Mouse (Mus musculus) ovary, postnatal 14 days (tissue): Measurements from ENCODE around the gene Tom1l2.

Source experiments
- DNase-seq: peaks from one replicate; pipeline ENCODE4 v3.0.0; 2022; ENCODE audit warnings: low spot score

Gene Tom1l2

GRCm38 (mm10) chr11:60231326-60231725 is 121.4 kb downstream of the Tom1l2 start:
- DNase-seq = no peak

GRCm38 (mm10) chr11:60230512-60230911 is 122.2 kb downstream of the Tom1l2 start:
- no peak for DNase-seq

GRCm38 (mm10) chr11:60229821-60230220 is 122.9 kb downstream of the Tom1l2 start:
- DNase-seq = no peak

GRCm38 (mm10) chr11:60228525-60228924 is 124.2 kb downstream of the Tom1l2 start:
- no peak for DNase-seq

- DNase-seq = no peak
Observed at GRCm38 (mm10) chr11:60225874-60226273, 126.8 kb downstream of the Tom1l2 start.

GRCm38 (mm10) chr11:60224676-60225075 is 128.0 kb downstream of the Tom1l2 start:
- DNase-seq = no peak

GRCm38 (mm10) chr11:60222469-60223236 is 130.1 kb downstream of the Tom1l2 start, which contains the start of gene Srebf1:
Srebf1 (minus strand) TSS chr11:60222581.
- DNase-seq = peak; percentile 75

GRCm38 (mm10) chr11:60222085-60222468 is 130.6 kb downstream of the Tom1l2 start:
- DNase-seq = no peak

- DNase-seq = no peak
Observed at GRCm38 (mm10) chr11:60221425-60221824, 131.3 kb downstream of the Tom1l2 start.

- DNase-seq = peak; percentile 87
Observed at GRCm38 (mm10) chr11:60220291-60220804, 132.4 kb downstream of the Tom1l2 start.

- no peak for DNase-seq
Observed at GRCm38 (mm10) chr11:60219609-60220008, 133.1 kb downstream of the Tom1l2 start.

GRCm38 (mm10) chr11:60217467-60217866 is 135.2 kb downstream of the Tom1l2 start:
- no peak for DNase-seq

- no peak for DNase-seq
Observed at GRCm38 (mm10) chr11:60216671-60217070, 136.0 kb downstream of the Tom1l2 start.

GRCm38 (mm10) chr11:60213266-60213665 is 139.4 kb downstream of the Tom1l2 start:
- DNase-seq = no peak

- no peak for DNase-seq
Observed at GRCm38 (mm10) chr11:60211761-60212160, 140.9 kb downstream of the Tom1l2 start.

- no peak for DNase-seq
Observed at GRCm38 (mm10) chr11:60211152-60211551, 141.6 kb downstream of the Tom1l2 start.

GRCm38 (mm10) chr11:60210305-60210724 is 142.4 kb downstream of the Tom1l2 start:
- DNase-seq = peak; percentile 93

GRCm38 (mm10) chr11:60209933-60210249 is 142.8 kb downstream of the Tom1l2 start:
- no peak for DNase-seq

GRCm38 (mm10) chr11:60209217-60209932 is 143.3 kb downstream of the Tom1l2 start:
- peak; percentile 64 for DNase-seq

- DNase-seq = no peak
Observed at GRCm38 (mm10) chr11:60208712-60209111, 144.0 kb downstream of the Tom1l2 start.

GRCm38 (mm10) chr11:60208201-60208600 is 144.5 kb downstream of the Tom1l2 start:
- DNase-seq = no peak

- DNase-seq = no peak
Observed at GRCm38 (mm10) chr11:60206207-60206606, 146.5 kb downstream of the Tom1l2 start.

- DNase-seq = no peak
Observed at GRCm38 (mm10) chr11:60205026-60205425, 147.7 kb downstream of the Tom1l2 start.
